Mouse (Mus musculus): ENCODE data around the gene Ucn.

GRCm38 (mm10) chr5:31154152-31154553, 15.5 kb upstream of the Ucn start, which contains the start of gene Mpv17:
- TF ChIP-seq CTCF (IDR thresholded peaks at IDR 0.05; ENCODE audit: extremely low read depth, insufficient read depth, low read length): no peak
- TF ChIP-seq POLR2A (IDR thresholded peaks at IDR 0.05; ENCODE audit: extremely low read depth, insufficient read depth, low read length): peak; percentile 89
